Mouse (Mus musculus): ENCODE results near the gene Nuak1.

DNA sequence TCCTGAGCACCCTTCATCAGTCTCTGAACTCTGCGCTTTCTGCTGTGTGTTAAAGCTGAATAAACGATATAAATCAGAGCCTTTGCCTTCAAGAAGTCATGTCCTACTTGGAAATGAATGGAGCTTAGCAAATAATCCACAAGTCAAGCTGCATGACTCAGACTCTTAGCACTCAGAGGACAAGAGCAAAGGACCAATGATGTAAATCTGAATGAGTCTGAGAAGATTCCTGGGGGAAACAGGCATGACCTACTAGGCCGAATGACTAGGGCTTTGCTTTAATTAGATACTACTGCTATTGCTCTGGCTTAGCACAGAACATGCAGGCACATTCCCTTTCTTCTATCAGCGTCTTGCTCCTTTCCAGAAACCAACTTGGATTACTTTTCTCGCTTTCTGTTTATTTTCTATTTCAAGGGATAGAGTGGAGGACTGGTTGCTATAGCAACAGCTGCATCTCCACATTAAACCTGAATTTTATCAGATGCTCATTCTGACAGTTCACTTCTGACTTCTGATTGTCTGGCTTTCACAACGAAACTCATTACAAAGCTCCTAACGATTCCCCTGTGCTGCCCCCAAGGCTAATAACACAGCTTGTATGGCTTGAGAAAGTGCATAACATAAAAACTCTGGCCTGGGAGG is 40.2 kb downstream of the Nuak1 start:
- TF ChIP-seq POLR2AphosphoS5 (IDR thresholded peaks at IDR 0.05; ENCODE audit: borderline replicate concordance, low read depth, low read length) (no peak), GATA1 (IDR thresholded peaks at IDR 0.05; ENCODE audit: low read depth, low read length) (no peak), NRF1 (IDR thresholded peaks at IDR 0.05; ENCODE audit: insufficient read depth, low read depth, low read length, poor library complexity, severe bottlenecking) (no peak)
